Mouse (Mus musculus) hindbrain, embryonic 11.5 days (tissue): ENCODE data around the gene Ctbp1. TPM values are rescaled to one million over a fixed set of nuclear protein-coding genes. Genes with fewer than 3 reads are reported as not detected.

ENCODE experiments used
- polyA plus RNA-seq: library from polyadenylated mRNA; unstranded; fragments of >200 nt; fragmentation: Nextera tagmentation; extraction: Ambion mirVana; gene quantifications from 2 replicates; pipeline ENCODE4 v1.2.1, GENCODE M21; 2014

Gene Ctbp1
- polyA plus RNA-seq, 1 experiment from 2014 or later: 456 TPM

Other genes starting within 250 kb of the Ctbp1 start
- gene Slc5a1, start 170.8 kb downstream of the Ctbp1 start, polyA plus RNA-seq: not detected in 2 replicates
- gene Spon2, start 56.5 kb downstream of the Ctbp1 start, polyA plus RNA-seq: 3.4 and 4.5 TPM in 2 replicates
- gene Maea, start 60.5 kb upstream of the Ctbp1 start, polyA plus RNA-seq: 133 and 141 TPM in 2 replicates
- 6.9 and 7.9 TPM in 2 replicates for gene Uvssa, start 103.6 kb upstream of the Ctbp1 start, polyA plus RNA-seq
- gene Nkx1-1, start 159.0 kb upstream of the Ctbp1 start, polyA plus RNA-seq: 0.32 and 0.60 TPM in 2 replicates